8 mouse cellular contexts compared by ENCODE assay signal in genomic region chr11:20830686-20831505, GRCm38 (mm10). TPM values are rescaled to one million over a fixed set of nuclear protein-coding genes. Genes with fewer than 3 reads are reported as not detected.
DNase-seq lines count a peak whose midpoint lies in the region; ATAC-seq lines count a peak whose summit lies in the region.

Lgalsl (minus strand) TSS chr11:20831056.

- peak; percentile 94 for ATAC-seq in intestine, embryonic 15.5 days
- peak; percentile 71 for ATAC-seq in megakaryocyte-erythroid progenitor cell, adult 5-6 weeks (replicated peaks; ENCODE audit: low FRiP score, low TSS enrichment, poor library complexity, severe bottlenecking)

- peak; percentile 90 for DNase-seq in adrenal gland, adult 2 months
- peak; percentile 81 for DNase-seq in embryo, embryonic 9.5 days (ENCODE audit: extremely low spot score)
- DNase-seq in gastrocnemius, postnatal 4 days (ENCODE audit: low spot score in 2 of 2): peak; percentile 52 to 69
- DNase-seq in left cerebral cortex, postnatal 25 days (ENCODE audit: low spot score in 2 of 2): peak; percentile 70 to 84
- peak; percentile 50 to 54 for DNase-seq in right cerebral cortex, postnatal 36 days (ENCODE audit: low spot score in 2 of 2)
- DNase-seq in urinary bladder, postnatal 4 days (ENCODE audit: low spot score in 2 of 2): peak; percentile 70 to 71

- peak within 1 kb of the TSS; percentile 93 for H3K9ac ChIP-seq in intestine, embryonic 15.5 days

- peak within 1 kb of the TSS; percentile 90 for H3K4me2 ChIP-seq in intestine, embryonic 15.5 days (replicated peaks)

- under 1% methylated on average over 101 of the region's 102 CpGs for WGBS in intestine, embryonic 15.5 days

- H3K9me3 ChIP-seq in intestine, embryonic 15.5 days: no peaks in the 10 kb centered on the region

- H3K4me3 ChIP-seq in intestine, embryonic 15.5 days (replicated peaks): peak within 1 kb of the TSS; percentile 93

- H3K27me3 ChIP-seq in intestine, embryonic 15.5 days (replicated peaks): no peaks in the 10 kb centered on the region

- H3K27ac ChIP-seq in intestine, embryonic 15.5 days: peak within 1 kb of the TSS; percentile 91

- intact Hi-C loops in left cerebral cortex, postnatal 25 days (cut with DNase I): loop anchor here (1.0 to 2.0 kb wide), 3 partner anchors 27 to 90 kb away; partner anchors contain the start of gene Aftph

- H3K4me1 ChIP-seq in intestine, embryonic 15.5 days (replicated peaks): peaks cover 16% of the 10 kb centered on the region

- peaks cover 11% of the 10 kb centered on the region; the same call in 1 of the 2 replicates for H3K36me3 ChIP-seq in intestine, embryonic 15.5 days

RNA-seq across cellular contexts. Expression of gene Lgalsl, which starts in this region (rescaled TPM):
- total RNA-seq in adrenal gland, adult 2 months (2021): 10 to 100 TPM; 21.2 to 33.0 TPM
- polyA plus RNA-seq in adrenal gland, adult 2 months (2012; rRNA removed): 1.8 and 2.5 TPM in 2 replicates
- 10 to 100 TPM; 64.0 to 67.2 TPM for total RNA-seq in gastrocnemius, postnatal 4 days (2021)
- 35.5 and 39.7 TPM in 2 replicates for polyA plus RNA-seq in intestine, embryonic 15.5 days (2015; fragmentation: Nextera tagmentation; extraction: Ambion mirVana)
- 10 to 100 TPM; 86.2 to 93.4 TPM for total RNA-seq in left cerebral cortex, postnatal 25 days (2021)
- total RNA-seq in megakaryocyte-erythroid progenitor cell, adult 5-6 weeks (2014; fragmentation: Nextera tagmentation): 5.6 and 13.5 TPM in 2 replicates
- total RNA-seq in megakaryocyte-erythroid progenitor cell, adult 5-6 weeks (2017): 1.4 and 3.9 TPM in 2 replicates

Comparison
In these comparisons a context has a peak if more than half of its experiments do, and no peak if none do; other contexts are left out.
1. Peak in every context shown above with its lines: DNase-seq, ATAC-seq, H3K4me3 ChIP-seq and H3K27ac ChIP-seq.
2. RNA of gene Lgalsl (polyA plus RNA-seq): 35.5 to 39.7 TPM in intestine, embryonic 15.5 days; 1.8 to 2.5 TPM in adrenal gland, adult 2 months; every median in the first group is over 10 times any median in the second.